ENCODE assay signal across 8 mouse cellular contexts in genomic region chr13:24049267-24050034, GRCm38 (mm10). TPM values are rescaled to one million over a fixed set of nuclear protein-coding genes. Genes with fewer than 3 reads are reported as not detected.
DNase-seq lines count a peak whose midpoint lies in the region; ATAC-seq lines count a peak whose summit lies in the region.

No protein-coding gene starts in this region.

- 0 out of 2 replicates have a peak, but pooled peaks cover 5% of the 10 kb centered on the region for H3K4me1 ChIP-seq in hindbrain, embryonic 12.5 days
- no peaks in the 10 kb centered on the region for H3K4me1 ChIP-seq in hindbrain, embryonic 11.5 days (replicated peaks; ENCODE audit: control insufficient read depth, insufficient read depth, low read length)
- H3K4me1 ChIP-seq in intestine, embryonic 15.5 days (replicated peaks) = no peaks in the 10 kb centered on the region

- no peak overlapping the region for H3K27ac ChIP-seq in hindbrain, embryonic 12.5 days
- H3K27ac ChIP-seq in hindbrain, embryonic 11.5 days (ENCODE audit: low read depth, low read length) = no peak overlapping the region
- H3K27ac ChIP-seq in intestine, embryonic 15.5 days = no peak overlapping the region

- no peaks in the 10 kb centered on the region for H3K27me3 ChIP-seq in hindbrain, embryonic 12.5 days
- no peaks in the 10 kb centered on the region for H3K27me3 ChIP-seq in hindbrain, embryonic 11.5 days (ENCODE audit: control insufficient read depth, insufficient read depth, low read length)
- no peaks in the 10 kb centered on the region for H3K27me3 ChIP-seq in intestine, embryonic 15.5 days (replicated peaks)

- no peaks in the 10 kb centered on the region for H3K36me3 ChIP-seq in hindbrain, embryonic 12.5 days
- no peaks in the 10 kb centered on the region for H3K36me3 ChIP-seq in hindbrain, embryonic 11.5 days (ENCODE audit: control insufficient read depth, insufficient read depth, low read length)
- H3K36me3 ChIP-seq in intestine, embryonic 15.5 days = no peaks in the 10 kb centered on the region; the same call in 1 of the 2 replicates

- no peak overlapping the region for H3K4me2 ChIP-seq in hindbrain, embryonic 12.5 days (replicated peaks)
- H3K4me2 ChIP-seq in hindbrain, embryonic 11.5 days (replicated peaks; ENCODE audit: low read depth, low read length) = no peak overlapping the region
- no peak overlapping the region for H3K4me2 ChIP-seq in intestine, embryonic 15.5 days (replicated peaks)

- intact Hi-C loops in left cerebral cortex, postnatal 14 days (cut with DNase I) = loop anchor here (5.0 kb wide), 1 partner anchor 108 kb away; no protein-coding TSS in a partner anchor

- no peaks in the 10 kb centered on the region for H3K9me3 ChIP-seq in hindbrain, embryonic 12.5 days (replicated peaks)
- H3K9me3 ChIP-seq in hindbrain, embryonic 11.5 days (ENCODE audit: control insufficient read depth, low read length) = no peaks in the 10 kb centered on the region
- H3K9me3 ChIP-seq in intestine, embryonic 15.5 days = no peaks in the 10 kb centered on the region

- no peak for DNase-seq in hindbrain, embryonic 11.5 days (ENCODE audit: low spot score)
- peak; percentile 97 for DNase-seq in brain, adult 2 months (ENCODE audit: low read depth, low spot score)
- peak; percentile 57 to 65 for DNase-seq in frontal cortex, postnatal 10 days (ENCODE audit: low spot score in 2 of 2)
- DNase-seq in left cerebral cortex, postnatal 14 days (ENCODE audit: low spot score in 2 of 2) = peak; percentile 70 to 83
- no peak for DNase-seq in heart, adult 18-20 months
- no peak for DNase-seq in embryo, embryonic 10.5 days (ENCODE audit: low spot score)

- no peak overlapping the region for H3K4me3 ChIP-seq in hindbrain, embryonic 12.5 days
- no peak overlapping the region for H3K4me3 ChIP-seq in hindbrain, embryonic 11.5 days (ENCODE audit: low read depth, low read length)
- H3K4me3 ChIP-seq in intestine, embryonic 15.5 days (replicated peaks) = no peak overlapping the region

- WGBS in hindbrain, embryonic 12.5 days = 81% methylated on average over 9 of the region's 9 CpGs
- 89% methylated on average over 9 of the region's 9 CpGs for WGBS in hindbrain, embryonic 11.5 days
- 66% methylated on average over 9 of the region's 9 CpGs for WGBS in intestine, embryonic 15.5 days

- H3K9ac ChIP-seq in hindbrain, embryonic 12.5 days = no peak overlapping the region
- no peak overlapping the region for H3K9ac ChIP-seq in hindbrain, embryonic 11.5 days (ENCODE audit: low read depth, low read length)
- no peak overlapping the region for H3K9ac ChIP-seq in intestine, embryonic 15.5 days

- peak; percentile 76; the same call in 1 of the 2 replicates for ATAC-seq in hindbrain, embryonic 12.5 days (ENCODE audit: low FRiP score)
- ATAC-seq in hindbrain, embryonic 11.5 days (ENCODE audit: low FRiP score) = no peak
- ATAC-seq in intestine, embryonic 15.5 days = no peak

RNA-seq across cellular contexts. Expression of gene Scgn, which starts 58.4 kb away (rescaled TPM):
- 0.14 TPM in 1 of 2 replicates, not detected in the other for polyA plus RNA-seq in hindbrain, embryonic 12.5 days (2016; fragmentation: Nextera tagmentation; extraction: Ambion mirVana)
- 0.15 and 0.35 TPM in 2 replicates for polyA plus RNA-seq in hindbrain, embryonic 11.5 days (2014; fragmentation: Nextera tagmentation; extraction: Ambion mirVana)
- under 1 TPM; 0.32 to 0.42 TPM for total RNA-seq in left cerebral cortex, postnatal 14 days (2021)
- 7.5 and 8.8 TPM in 2 replicates for polyA plus RNA-seq in intestine, embryonic 15.5 days (2015; fragmentation: Nextera tagmentation; extraction: Ambion mirVana)
- not detected for total RNA-seq in heart, adult 18-20 months (2021)

Comparison
In these comparisons a context has a peak if more than half of its experiments do, and no peak if none do; other contexts are left out.
1. DNase-seq: peak in brain, adult 2 months (single experiment), frontal cortex, postnatal 10 days (2 of 2) and left cerebral cortex, postnatal 14 days (2 of 2); none in hindbrain, embryonic 11.5 days (single experiment), heart, adult 18-20 months (0 of 2) and embryo, embryonic 10.5 days (single experiment).